Mouse (Mus musculus): ENCODE results near the gene Eif1ax. TPM values are rescaled to one million over a fixed set of nuclear protein-coding genes. Genes with fewer than 3 reads are reported as not detected.
"Not testable (repeated sequence)": the region's sequence is repeated elsewhere in the genome, so short reads cannot be mapped to it uniquely, and the experiment has no call there.

Gene Eif1ax
- 10 to 100 TPM; 72.2 to 77.3 TPM for total RNA-seq (2021)
- long read RNA-seq, experiment 1, full-length matches to known transcripts = 56 of 59 reads
- long read RNA-seq, experiment 1, partial matches to known transcripts = 0 of 59 reads
- long read RNA-seq, experiment 1, other reads (novel, unspliced or antisense) = 3 of 59 reads
- long read RNA-seq, experiment 2, full-length matches to known transcripts = 33 of 33 reads
- long read RNA-seq, experiment 2, partial matches to known transcripts = 0 of 33 reads
- long read RNA-seq, experiment 2, other reads (novel, unspliced or antisense) = 0 of 33 reads

DNA sequence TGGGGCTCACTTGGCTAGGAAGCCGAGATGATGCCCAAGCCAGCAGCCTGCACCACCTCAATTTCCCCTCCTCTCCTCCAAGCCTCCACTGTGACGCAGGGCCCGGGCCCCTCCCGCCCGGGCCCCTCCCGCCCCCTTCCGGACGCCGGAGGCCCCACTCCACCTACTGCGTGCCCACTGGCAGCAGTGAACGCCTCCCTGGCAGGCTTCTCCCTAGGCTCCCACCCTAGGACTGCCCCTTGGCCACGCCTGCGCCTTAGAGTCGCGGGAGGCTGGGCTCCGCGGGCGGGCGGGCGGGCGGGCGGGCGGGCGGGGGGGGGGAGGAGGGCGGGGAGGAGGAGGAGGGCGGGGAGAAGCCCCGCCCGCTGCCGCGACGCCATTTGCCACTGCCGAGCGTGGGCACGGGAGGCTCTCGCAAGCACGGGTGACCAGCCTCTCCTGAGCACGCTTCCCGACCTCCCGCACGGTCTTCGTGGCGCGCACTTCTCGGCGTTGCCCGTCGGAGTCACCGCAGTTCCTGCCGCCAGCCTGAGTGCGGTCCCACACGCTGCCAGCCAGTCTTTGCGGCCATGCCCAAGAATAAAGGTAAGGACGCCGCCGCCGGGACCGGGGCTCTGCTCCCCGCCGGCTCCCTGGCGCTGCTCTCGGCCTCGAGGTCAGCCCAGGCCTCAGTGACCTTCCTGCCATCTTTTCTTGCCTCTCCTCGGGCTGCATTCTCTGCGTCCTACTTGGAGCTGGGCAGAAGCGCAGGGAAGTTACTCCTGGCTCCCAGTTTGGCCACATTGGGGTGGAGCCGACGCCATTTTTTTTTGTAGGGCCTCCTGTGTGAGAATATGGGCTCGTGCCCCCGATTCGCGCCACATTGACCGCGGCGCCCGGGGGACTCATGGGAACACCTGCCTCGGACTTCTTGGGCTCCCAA is at the start of gene Eif1ax:
Gene Eif1ax, plus strand, starts transcription at position 348 of the 922 bp plus-strand sequence.
- DNase-seq = peak; percentile 72 to 89

DNA sequence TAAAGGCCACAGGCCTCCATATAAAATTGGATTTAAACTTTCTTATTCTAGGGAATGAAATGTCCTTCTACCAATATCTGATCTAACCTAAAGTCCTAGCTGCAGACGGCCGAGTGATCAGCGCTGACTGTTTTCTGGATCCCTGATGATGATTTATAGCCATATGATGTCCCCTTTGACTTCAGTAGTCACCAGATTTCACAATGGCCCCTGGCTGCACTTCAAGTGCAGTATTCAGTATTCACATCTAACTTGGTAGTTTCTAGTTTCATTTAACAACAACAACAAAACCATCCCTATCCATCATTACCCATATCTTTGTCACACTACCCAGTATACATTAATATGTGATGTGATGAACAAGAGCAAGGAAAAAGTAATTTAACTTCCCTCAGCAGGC is 7.5 kb upstream of the Eif1ax start:
- DNase-seq = no peak

DNA sequence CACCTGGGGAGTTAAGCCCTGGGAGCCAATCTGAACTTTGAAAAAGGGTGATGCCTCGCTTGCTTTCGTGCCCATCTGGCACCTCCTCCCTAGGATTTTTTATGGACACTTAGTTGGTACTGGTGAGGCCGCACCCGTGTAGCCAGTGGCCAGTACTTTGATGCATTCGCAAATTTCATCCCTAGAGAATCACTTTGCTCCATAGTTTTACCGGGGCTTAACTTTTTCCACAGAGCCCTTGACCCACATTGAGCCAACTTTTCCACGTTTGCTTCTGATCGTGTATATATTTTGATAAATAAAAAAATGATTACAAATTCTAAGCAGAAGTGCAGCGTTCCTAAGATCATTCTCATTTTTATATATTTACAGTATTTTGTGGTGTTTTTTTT is 771 bp downstream of the Eif1ax start:
- no peak for DNase-seq

DNA sequence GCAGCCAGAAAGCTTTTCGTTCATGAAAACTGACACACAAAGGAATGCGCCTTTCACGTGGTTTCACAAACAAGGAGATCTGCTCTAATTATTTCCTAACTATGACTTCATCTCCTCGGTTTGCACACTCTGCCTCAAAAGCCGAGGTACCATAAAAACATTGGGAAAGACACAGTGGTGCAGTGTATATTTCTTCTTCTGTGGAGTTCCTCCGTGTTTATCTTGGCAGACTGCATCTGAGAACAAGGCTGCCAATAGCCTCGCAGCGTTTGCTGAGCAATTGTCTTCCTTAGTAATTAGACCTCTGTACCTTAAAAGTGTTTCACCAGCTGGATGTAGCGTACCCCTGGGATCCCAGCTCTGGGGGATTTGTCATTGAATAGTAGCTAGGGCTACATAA is 15.1 kb downstream of the Eif1ax start:
- DNase-seq = peak in 1 of 2 experiments; percentile 1

DNA sequence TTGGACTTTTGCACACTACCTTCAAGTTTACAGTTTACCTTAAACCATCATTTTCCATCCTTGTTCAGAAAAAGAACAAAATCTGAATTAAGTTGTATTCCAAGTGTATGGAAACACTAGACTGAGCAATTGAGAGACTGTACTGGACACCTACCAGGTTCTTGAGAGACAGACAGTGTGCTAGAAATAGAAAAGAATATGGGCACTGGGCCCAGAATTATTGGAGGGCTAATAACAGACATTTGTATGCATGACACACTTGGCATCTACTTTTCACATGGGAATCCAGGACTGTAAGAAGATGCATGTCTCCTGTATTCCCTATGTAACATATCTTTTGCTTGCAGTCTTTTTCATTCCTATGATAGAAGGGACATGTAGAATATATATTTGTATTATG is 17.0 kb downstream of the Eif1ax start:
- peak in 1 of 2 experiments; percentile 39 for DNase-seq

DNA sequence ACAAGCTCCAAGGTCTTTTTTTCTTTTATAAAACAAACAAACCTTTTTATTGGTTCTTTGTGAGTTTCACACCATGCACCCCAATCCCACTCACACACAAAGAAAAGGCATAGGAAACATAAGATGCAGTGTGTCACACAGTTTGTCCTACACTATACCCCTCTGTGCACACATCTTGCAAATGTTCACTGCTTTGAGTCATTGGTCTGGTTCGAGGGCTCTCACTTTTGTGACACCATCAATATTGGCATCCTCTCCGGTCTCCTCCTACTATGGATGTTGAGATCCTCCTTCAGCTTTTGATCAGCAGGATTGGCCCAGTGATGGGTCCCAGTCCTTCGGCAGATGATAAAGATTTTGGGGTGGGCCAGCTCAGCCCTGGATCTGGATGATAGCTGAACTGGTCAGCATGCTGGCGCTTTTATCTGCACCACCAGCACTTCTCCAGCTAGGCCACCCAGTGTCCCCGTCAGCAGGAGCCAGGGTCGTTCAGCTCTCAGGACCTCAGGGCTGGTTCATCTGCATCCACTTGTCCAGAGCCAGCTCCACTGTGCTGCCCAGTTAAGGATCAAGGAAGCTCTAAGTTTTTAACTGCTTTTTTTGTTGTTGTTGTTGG is 18.5 kb downstream of the Eif1ax start:
- DNase-seq = no peak

DNA sequence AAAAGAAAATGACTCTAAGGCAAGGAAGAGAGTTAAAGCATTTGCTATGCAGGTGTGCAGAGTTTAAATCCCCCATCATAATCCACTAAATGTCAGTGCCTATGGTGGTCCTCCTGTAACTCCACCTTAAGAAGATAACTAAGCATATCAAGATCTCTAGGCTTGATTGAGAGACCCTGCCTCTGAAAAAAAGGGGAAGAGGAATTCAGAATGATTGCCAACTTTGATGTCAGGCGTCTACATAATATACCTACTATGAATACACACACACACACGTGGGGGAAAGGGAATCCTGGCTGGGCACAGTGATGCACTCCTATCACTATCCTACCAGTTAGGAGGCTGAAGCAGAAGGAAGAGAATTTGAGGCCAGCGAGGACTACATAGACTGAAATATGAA is 19.3 kb downstream of the Eif1ax start:
- DNase-seq = no peak

DNA sequence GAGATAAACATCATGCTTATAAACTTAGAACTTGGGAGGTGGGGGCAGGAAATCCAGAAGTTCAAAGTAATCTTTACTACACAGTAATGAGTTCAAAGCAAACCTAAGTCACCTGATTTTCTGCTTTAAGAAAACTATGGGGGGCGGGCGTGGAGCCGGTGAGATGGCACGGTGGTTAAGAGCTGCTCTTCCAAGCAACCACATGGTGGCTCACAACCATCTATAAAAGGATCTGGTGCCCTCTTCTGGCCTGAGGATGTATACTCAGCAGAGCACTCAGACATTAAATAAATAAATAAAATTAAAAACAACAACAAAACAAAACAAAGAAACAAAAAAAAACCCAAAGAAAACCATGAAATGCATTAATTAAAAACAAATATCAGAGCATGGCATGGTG is 37.3 kb downstream of the Eif1ax start:
- peak; percentile 6 to 17 for DNase-seq

DNA sequence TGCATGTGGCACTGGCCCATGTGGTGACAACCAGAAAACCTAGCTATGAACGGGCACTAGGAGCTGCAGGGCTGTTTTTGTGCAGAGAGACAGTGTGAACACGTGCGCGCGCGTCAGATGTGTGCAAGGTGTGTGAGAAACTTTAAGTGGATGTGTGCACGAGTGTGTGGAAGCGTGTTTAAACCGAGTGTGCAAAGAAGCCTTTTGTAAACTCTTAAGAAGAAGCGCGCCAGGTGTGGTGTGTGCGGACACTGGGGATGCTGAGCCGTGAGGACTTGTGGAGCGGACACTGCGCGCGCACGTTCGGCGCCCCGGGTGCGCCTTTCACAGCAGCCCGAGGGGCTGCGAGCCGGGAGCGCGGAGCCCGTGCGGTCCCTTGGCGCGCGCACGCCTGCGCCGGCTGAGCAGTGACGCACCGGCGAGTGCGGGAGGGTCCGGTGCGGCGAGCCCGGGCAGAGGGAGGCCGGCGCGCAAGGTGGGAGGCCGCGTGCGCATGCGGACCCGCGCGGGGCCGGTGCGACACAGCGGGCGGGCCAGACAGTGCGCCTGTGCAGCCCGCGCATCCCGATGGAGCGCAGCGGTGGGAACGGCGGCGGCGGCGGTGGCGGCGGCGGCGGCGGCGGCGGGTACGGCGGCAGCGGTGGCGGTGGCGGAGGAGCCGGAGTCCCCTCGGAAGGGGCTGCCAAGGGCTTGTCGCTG is 42.3 kb downstream of the Eif1ax start, which contains the start of gene Map7d2:
Gene Map7d2, plus strand, starts transcription at position 443 of the 699 bp plus-strand sequence.
- DNase-seq = no peak

DNA sequence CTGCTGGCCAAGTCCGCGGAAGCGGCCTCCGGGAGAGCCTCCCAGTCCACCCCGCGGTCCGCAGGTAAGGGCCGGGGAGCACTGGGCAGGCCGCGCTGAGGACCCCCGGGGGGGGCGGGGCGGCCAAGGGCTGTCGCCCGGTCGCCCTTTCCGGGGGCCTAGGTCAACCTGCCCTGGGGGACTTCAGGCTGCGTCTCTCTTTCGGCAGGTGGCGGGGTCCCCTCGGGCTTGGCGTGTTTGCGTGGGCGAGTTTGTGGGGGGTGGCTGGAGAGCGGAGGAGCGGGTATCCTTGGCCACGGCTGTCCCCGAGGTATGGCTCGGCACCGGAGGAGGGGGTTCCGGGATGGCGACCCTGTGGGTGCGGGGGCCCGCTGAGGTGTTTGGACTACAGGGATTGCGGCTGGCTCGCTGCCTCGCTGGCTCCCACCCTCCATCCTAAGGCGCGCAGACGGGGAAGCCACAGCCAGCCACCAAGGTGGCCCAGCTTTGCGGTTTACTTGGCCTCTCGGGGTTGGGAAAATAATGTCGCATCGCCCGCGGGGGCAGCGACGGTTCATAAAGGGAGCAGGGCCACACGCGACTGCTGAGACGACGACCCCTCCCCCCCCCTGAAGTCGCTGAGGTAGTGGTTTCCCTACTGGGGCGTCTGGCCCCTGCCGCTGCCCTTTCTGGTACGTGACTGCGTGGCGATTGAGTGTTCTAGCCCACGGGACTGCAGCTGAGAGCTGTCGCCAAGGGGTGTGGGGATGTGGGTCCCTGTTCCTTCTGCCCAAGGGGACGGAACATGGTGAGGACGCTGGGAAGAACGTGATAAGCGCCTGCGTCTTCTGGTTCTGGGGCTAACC is 43.1 kb downstream of the Eif1ax start:
- no peak for DNase-seq

DNA sequence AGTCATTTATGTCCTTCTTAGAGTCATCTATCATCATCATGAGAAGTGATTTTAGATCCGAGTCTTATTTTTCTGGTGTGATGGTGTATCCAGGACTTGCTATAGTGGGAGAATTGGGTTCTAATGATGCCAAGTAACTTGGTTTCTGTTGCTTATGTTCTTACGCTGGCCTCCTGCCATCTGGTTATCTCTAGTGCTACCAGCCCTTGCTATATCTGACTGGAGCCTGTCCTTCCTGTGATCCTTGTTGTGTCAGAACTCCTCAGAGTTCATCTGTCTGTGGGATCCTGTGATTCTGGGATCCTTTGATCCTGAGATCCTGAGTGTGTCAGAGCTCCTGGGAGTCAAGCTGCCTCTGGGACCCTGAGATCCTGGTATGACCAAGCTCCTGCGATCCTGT is 58.5 kb downstream of the Eif1ax start:
- not testable (repeated sequence) for DNase-seq

Other genes starting within 250 kb of the Eif1ax start
- 10 to 100 TPM; 29.0 to 44.6 TPM for gene Rps6ka3, start 161.9 kb upstream of the Eif1ax start, total RNA-seq (2021)
- gene Map7d2, start 42.4 kb downstream of the Eif1ax start, total RNA-seq (2021) = under 1 TPM; 0.74 to 0.87 TPM
- gene Bclaf3, start 154.5 kb downstream of the Eif1ax start, total RNA-seq (2021) = 1 to 10 TPM; 2.4 to 3.1 TPM